Mouse (Mus musculus): Measurements from ENCODE around the gene 1700025G04Rik. TPM values are rescaled to one million over a fixed set of nuclear protein-coding genes. Genes with fewer than 3 reads are reported as not detected.

Gene 1700025G04Rik
- polyA plus RNA-seq, 1 experiment from 2014 or later = 2.3 TPM

- no peak overlapping the region for H3K9ac ChIP-seq (ENCODE audit: low read depth, low read length)
- H3K4me1 ChIP-seq (ENCODE audit: control insufficient read depth, low read depth, low read length) = no peaks in the 10 kb centered on the region
- H3K36me3 ChIP-seq (ENCODE audit: control insufficient read depth, insufficient read depth) = no peaks in the 10 kb centered on the region
- no peak overlapping the region for H3K27ac ChIP-seq (ENCODE audit: low read length)
- H3K9me3 ChIP-seq (replicated peaks; ENCODE audit: control insufficient read depth, low read length) = no peaks in the 10 kb centered on the region
- no peak overlapping the region for H3K4me3 ChIP-seq (ENCODE audit: low read depth, low read length)
- no peak overlapping the region for H3K4me2 ChIP-seq (ENCODE audit: low read depth, low read length)
- H3K27me3 ChIP-seq (ENCODE audit: control insufficient read depth, insufficient read depth, low read depth, low read length) = no peaks in the 10 kb centered on the region
- ATAC-seq (ENCODE audit: low read depth) = no peak
- WGBS (ENCODE audit: insufficient replicate concordance) = 73% methylated on average over 5 of the region's 5 CpGs
Measured at GRCm38 (mm10) chr1:152032144-152032543, 57.8 kb downstream of the 1700025G04Rik start.

- Histone ChIP-seq H3K36me3 (ENCODE audit: control insufficient read depth, insufficient read depth) (no peaks in the 10 kb centered on the region), H3K4me3 (ENCODE audit: low read depth, low read length) (no peak overlapping the region), H3K4me1 (ENCODE audit: control insufficient read depth, low read depth, low read length) (no peaks in the 10 kb centered on the region), H3K9me3 (replicated peaks; ENCODE audit: control insufficient read depth, low read length) (no peaks in the 10 kb centered on the region), H3K27ac (ENCODE audit: low read length) (no peak overlapping the region), H3K9ac (ENCODE audit: low read depth, low read length) (no peak overlapping the region), H3K4me2 (ENCODE audit: low read depth, low read length) (no peak overlapping the region), H3K27me3 (ENCODE audit: control insufficient read depth, insufficient read depth, low read depth, low read length) (no peaks in the 10 kb centered on the region)
- ATAC-seq (ENCODE audit: low read depth) = no peak
- 60% methylated on average over 6 of the region's 6 CpGs for WGBS (ENCODE audit: insufficient replicate concordance)
Measured at GRCm38 (mm10) chr1:152030546-152030945, 59.4 kb downstream of the 1700025G04Rik start.

- H3K9me3 ChIP-seq (replicated peaks; ENCODE audit: control insufficient read depth, low read length) = no peaks in the 10 kb centered on the region
- WGBS (ENCODE audit: insufficient replicate concordance) = 71% methylated on average over 4 of the region's 4 CpGs
- H3K36me3 ChIP-seq (ENCODE audit: control insufficient read depth, insufficient read depth) = no peaks in the 10 kb centered on the region
- H3K27me3 ChIP-seq (ENCODE audit: control insufficient read depth, insufficient read depth, low read depth, low read length) = no peaks in the 10 kb centered on the region
- H3K4me3 ChIP-seq (ENCODE audit: low read depth, low read length) = no peak overlapping the region
- no peak overlapping the region for H3K9ac ChIP-seq (ENCODE audit: low read depth, low read length)
- H3K4me2 ChIP-seq (ENCODE audit: low read depth, low read length) = no peak overlapping the region
- no peak for ATAC-seq (ENCODE audit: low read depth)
- H3K4me1 ChIP-seq (ENCODE audit: control insufficient read depth, low read depth, low read length) = no peaks in the 10 kb centered on the region; the same call in 1 of the 2 replicates
- H3K27ac ChIP-seq (ENCODE audit: low read length) = no peak overlapping the region
Measured at GRCm38 (mm10) chr1:152028718-152029117, 61.2 kb downstream of the 1700025G04Rik start.

GRCm38 (mm10) chr1:152026762-152027161 lies 63.2 kb downstream of the 1700025G04Rik start:
- no peaks in the 10 kb centered on the region for H3K36me3 ChIP-seq (ENCODE audit: control insufficient read depth, insufficient read depth)
- no peak overlapping the region for H3K27ac ChIP-seq (ENCODE audit: low read length)
- H3K4me3 ChIP-seq (ENCODE audit: low read depth, low read length) = no peak overlapping the region
- H3K4me1 ChIP-seq (ENCODE audit: control insufficient read depth, low read depth, low read length) = no peaks in the 10 kb centered on the region; the same call in 1 of the 2 replicates
- no peaks in the 10 kb centered on the region for H3K9me3 ChIP-seq (replicated peaks; ENCODE audit: control insufficient read depth, low read length)
- no peak for ATAC-seq (ENCODE audit: low read depth)
- H3K27me3 ChIP-seq (ENCODE audit: control insufficient read depth, insufficient read depth, low read depth, low read length) = no peaks in the 10 kb centered on the region
- no peak overlapping the region for H3K4me2 ChIP-seq (ENCODE audit: low read depth, low read length)
- H3K9ac ChIP-seq (ENCODE audit: low read depth, low read length) = no peak overlapping the region
- 50% methylated on average over 4 of the region's 4 CpGs for WGBS (ENCODE audit: insufficient replicate concordance)

- H3K27me3 ChIP-seq (ENCODE audit: control insufficient read depth, insufficient read depth, low read depth, low read length) = no peaks in the 10 kb centered on the region
- no peaks in the 10 kb centered on the region; the same call in 1 of the 2 replicates for H3K4me1 ChIP-seq (ENCODE audit: control insufficient read depth, low read depth, low read length)
- H3K9ac ChIP-seq (ENCODE audit: low read depth, low read length) = no peak overlapping the region
- WGBS (ENCODE audit: insufficient replicate concordance) = 56% methylated on average over 4 of the region's 4 CpGs
- no peak overlapping the region for H3K4me2 ChIP-seq (ENCODE audit: low read depth, low read length)
- H3K9me3 ChIP-seq (replicated peaks; ENCODE audit: control insufficient read depth, low read length) = no peaks in the 10 kb centered on the region
- H3K4me3 ChIP-seq (ENCODE audit: low read depth, low read length) = no peak overlapping the region
- H3K36me3 ChIP-seq (ENCODE audit: control insufficient read depth, insufficient read depth) = no peaks in the 10 kb centered on the region
- H3K27ac ChIP-seq (ENCODE audit: low read length) = no peak overlapping the region
- ATAC-seq (ENCODE audit: low read depth) = no peak
Measured at GRCm38 (mm10) chr1:152025308-152025707, 64.6 kb downstream of the 1700025G04Rik start.

GRCm38 (mm10) chr1:152024019-152024787 lies 65.7 kb downstream of the 1700025G04Rik start:
- no peaks in the 10 kb centered on the region for H3K36me3 ChIP-seq (ENCODE audit: control insufficient read depth, insufficient read depth)
- peak; percentile 47 for ATAC-seq (ENCODE audit: low read depth)
- no peaks in the 10 kb centered on the region; the same call in 1 of the 2 replicates for H3K4me1 ChIP-seq (ENCODE audit: control insufficient read depth, low read depth, low read length)
- H3K9me3 ChIP-seq (replicated peaks; ENCODE audit: control insufficient read depth, low read length) = no peaks in the 10 kb centered on the region
- WGBS (ENCODE audit: insufficient replicate concordance) = 61% methylated on average over 18 of the region's 18 CpGs
- no peak overlapping the region for H3K27ac ChIP-seq (ENCODE audit: low read length)
- no peak overlapping the region for H3K4me2 ChIP-seq (ENCODE audit: low read depth, low read length)
- no peaks in the 10 kb centered on the region for H3K27me3 ChIP-seq (ENCODE audit: control insufficient read depth, insufficient read depth, low read depth, low read length)
- H3K9ac ChIP-seq (ENCODE audit: low read depth, low read length) = no peak overlapping the region
- no peak overlapping the region for H3K4me3 ChIP-seq (ENCODE audit: low read depth, low read length)

- Histone ChIP-seq H3K9ac (ENCODE audit: low read depth, low read length) (no peak overlapping the region), H3K27ac (ENCODE audit: low read length) (no peak overlapping the region), H3K9me3 (replicated peaks; ENCODE audit: control insufficient read depth, low read length) (no peaks in the 10 kb centered on the region), H3K36me3 (ENCODE audit: control insufficient read depth, insufficient read depth) (no peaks in the 10 kb centered on the region), H3K4me3 (ENCODE audit: low read depth, low read length) (no peak overlapping the region), H3K4me2 (ENCODE audit: low read depth, low read length) (no peak overlapping the region), H3K4me1 (ENCODE audit: control insufficient read depth, low read depth, low read length) (peaks cover under 1% of the 10 kb centered on the region), H3K27me3 (ENCODE audit: control insufficient read depth, insufficient read depth, low read depth, low read length) (no peaks in the 10 kb centered on the region)
- WGBS (ENCODE audit: insufficient replicate concordance) = 64% methylated on average over 6 of the region's 6 CpGs
- ATAC-seq (ENCODE audit: low read depth) = no peak
Measured at GRCm38 (mm10) chr1:152020812-152021211, 69.1 kb downstream of the 1700025G04Rik start.

- Histone ChIP-seq H3K9ac (ENCODE audit: low read depth, low read length) (no peak overlapping the region), H3K4me1 (ENCODE audit: control insufficient read depth, low read depth, low read length) (peaks cover 4% of the 10 kb centered on the region), H3K36me3 (ENCODE audit: control insufficient read depth, insufficient read depth) (no peaks in the 10 kb centered on the region), H3K27ac (ENCODE audit: low read length) (no peak overlapping the region), H3K27me3 (ENCODE audit: control insufficient read depth, insufficient read depth, low read depth, low read length) (no peaks in the 10 kb centered on the region), H3K4me3 (ENCODE audit: low read depth, low read length) (no peak overlapping the region), H3K4me2 (ENCODE audit: low read depth, low read length) (no peak overlapping the region), H3K9me3 (replicated peaks; ENCODE audit: control insufficient read depth, low read length) (no peaks in the 10 kb centered on the region)
- no peak for ATAC-seq (ENCODE audit: low read depth)
- 34% methylated on average over 5 of the region's 5 CpGs for WGBS (ENCODE audit: insufficient replicate concordance)
Measured at GRCm38 (mm10) chr1:152020070-152020469, 69.9 kb downstream of the 1700025G04Rik start.

GRCm38 (mm10) chr1:152019196-152019595 lies 70.7 kb downstream of the 1700025G04Rik start:
- Histone ChIP-seq H3K9ac (ENCODE audit: low read depth, low read length) (no peak overlapping the region), H3K4me1 (ENCODE audit: control insufficient read depth, low read depth, low read length) (peaks cover 4% of the 10 kb centered on the region), H3K27ac (ENCODE audit: low read length) (no peak overlapping the region), H3K9me3 (replicated peaks; ENCODE audit: control insufficient read depth, low read length) (no peaks in the 10 kb centered on the region), H3K4me3 (ENCODE audit: low read depth, low read length) (no peak overlapping the region), H3K36me3 (ENCODE audit: control insufficient read depth, insufficient read depth) (no peaks in the 10 kb centered on the region), H3K4me2 (ENCODE audit: low read depth, low read length) (no peak overlapping the region), H3K27me3 (ENCODE audit: control insufficient read depth, insufficient read depth, low read depth, low read length) (no peaks in the 10 kb centered on the region)
- ATAC-seq (ENCODE audit: low read depth) = no peak
- 12% methylated on average over 5 of the region's 5 CpGs for WGBS (ENCODE audit: insufficient replicate concordance)

All from liver, embryonic 16.5 days (tissue).